Mouse (Mus musculus) 3T3-L1 (cell line): ENCODE results near the gene Ifnb1.
"Not testable (repeated sequence)": the region's sequence is repeated elsewhere in the genome, so short reads cannot be mapped to it uniquely, and the experiment has no call there.

Experiments
- DNase-seq: peaks from one replicate; pipeline ENCODE4 v3.0.0-alpha.2; 2015; ENCODE audit warnings: low read depth, low spot score

The Ifnb1 gene

DNA sequence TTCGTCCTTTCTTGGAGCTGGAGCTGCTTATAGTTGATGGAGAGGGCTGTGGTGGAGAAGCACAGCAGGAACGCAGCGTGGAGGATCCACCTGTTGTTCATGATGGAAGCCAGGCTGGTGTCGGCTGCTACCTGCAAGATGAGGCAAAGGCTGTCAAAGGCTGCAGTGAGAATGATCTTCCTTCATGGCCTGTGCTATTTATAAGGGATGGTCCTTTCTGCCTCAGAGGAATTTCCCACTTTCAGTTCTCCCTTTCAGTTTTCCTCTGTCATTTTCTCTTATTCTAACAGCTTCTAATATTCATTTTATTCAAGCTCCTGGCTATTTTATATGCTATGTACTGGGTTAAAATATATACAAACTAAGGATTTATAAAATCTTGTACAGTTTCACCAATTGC is at the start of gene Ifnb1:
Ifnb1 (minus strand) TSS at position 101 of the 400 bp plus-strand sequence.
- DNase-seq: no peak

DNA sequence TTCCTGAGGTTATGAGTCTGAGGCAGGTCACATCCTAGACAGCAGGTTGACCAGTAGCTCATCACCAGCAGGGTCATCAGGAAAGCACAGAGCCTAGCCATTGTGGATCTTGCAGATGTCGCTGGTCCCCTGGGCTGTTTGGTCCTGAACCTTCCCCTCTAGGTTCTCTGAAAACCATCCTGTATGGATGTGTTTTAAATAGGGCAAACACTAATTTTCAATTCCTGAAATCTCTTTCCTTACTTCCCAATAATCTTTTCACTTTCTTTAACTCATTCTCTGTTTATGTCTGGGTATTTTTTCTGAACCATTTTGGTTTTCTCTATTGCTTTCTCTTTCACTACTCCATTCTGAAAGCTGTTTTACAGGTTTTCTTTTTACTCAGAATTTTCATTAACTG is 49.1 kb upstream of the Ifnb1 start, which contains the start of gene Ifna14:
Ifna14 (minus strand) TSS at position 101 of the 400 bp plus-strand sequence.
- no peak for DNase-seq

DNA sequence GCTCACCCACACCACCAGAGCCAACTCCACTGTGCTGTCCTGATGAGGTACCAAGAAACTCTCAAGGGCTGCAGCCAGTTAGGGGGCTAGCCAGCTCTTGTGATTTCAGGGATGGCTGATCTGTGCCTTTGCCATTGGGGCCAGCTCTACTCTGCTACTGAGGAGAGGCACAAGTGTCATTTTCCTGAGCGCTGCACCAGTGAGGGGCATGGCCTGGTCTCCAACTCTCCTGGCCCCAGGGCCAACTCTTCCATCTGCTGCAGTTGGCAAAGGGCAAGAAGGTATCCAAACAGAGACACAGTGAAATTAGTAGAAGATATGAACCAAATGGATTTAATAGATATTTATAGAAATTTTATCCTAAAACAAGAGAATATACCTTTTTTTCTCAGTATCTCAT is 39.2 kb upstream of the Ifnb1 start:
- no peak for DNase-seq

DNA sequence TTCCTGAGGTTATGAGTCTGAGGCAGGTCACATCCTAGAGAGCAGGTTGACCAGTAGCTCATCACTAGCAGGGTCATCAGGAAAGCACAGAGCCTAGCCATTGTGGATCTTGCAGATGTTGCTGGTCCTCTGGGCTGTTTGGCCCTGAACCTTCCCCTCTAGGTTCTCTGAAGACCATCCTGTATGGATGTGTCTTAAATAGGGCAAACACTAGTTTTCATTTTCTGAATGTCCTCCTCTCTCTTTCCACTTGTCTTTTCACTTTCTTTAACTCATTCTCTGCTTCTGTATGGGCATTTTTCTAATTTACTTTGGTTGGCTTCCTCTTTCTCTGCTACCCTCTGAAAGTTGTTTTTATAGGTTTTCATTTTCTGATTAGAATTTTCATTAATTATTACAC is 35.6 kb upstream of the Ifnb1 start, which contains the start of gene Ifna15:
Ifna15 (minus strand) TSS at position 101 of the 400 bp plus-strand sequence.
- not testable (repeated sequence) for DNase-seq

DNA sequence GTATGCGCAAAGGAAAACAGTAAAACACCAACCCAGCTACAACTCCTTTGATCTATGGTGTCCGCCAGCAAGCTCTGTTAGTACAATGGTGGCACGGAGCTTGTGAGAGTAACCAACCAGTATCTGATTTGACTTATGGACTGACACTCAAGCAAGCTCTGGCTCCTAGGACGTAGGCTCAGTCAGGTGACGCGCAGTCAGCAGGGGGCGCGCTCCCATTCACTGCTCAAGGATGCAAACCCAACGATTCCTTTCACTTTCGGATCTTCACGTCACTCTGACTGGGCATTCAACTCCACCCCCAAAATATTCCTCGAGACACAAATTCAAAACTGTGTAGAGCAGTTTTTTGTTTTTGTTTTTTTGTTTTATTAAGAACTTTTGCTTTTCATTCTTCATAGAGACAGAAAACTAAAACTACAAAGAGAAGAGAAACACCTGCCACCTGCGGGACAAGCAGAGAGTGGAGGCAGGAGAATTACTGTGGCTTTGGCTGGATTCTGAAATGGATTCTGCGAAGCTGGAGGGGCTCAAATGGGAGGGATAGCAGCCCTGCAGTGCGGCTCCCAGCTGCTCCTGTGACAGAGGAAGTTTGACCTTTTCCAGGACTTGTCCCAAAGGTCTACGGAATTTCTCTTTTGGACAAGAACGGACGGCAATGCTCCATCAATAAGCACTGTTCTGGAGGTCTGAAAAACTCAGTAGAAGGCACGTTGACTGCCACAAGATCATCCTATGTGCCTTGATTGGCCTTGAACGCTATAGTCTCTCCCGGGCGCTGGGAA is 27.8 kb upstream of the Ifnb1 start:
- DNase-seq: peak; percentile 91

DNA sequence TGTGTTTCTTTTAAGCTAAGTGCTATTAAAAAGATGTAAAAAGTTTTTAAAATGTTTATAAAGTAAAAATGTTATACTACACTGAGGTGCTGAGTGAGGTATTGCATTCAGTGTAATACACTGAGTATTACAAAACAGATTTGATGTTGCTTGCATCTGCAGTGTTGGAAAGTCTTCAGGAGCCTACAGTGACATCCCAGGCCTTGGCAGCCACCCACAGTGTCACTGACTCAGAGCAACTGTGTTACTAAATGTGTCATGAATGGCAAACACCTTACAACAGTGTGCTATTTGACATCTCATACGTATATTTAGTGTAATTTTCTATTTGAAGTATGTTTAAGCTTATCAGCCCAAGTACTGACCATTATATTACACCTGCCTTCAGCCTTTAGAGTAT is 25.4 kb upstream of the Ifnb1 start:
- DNase-seq: no peak

DNA sequence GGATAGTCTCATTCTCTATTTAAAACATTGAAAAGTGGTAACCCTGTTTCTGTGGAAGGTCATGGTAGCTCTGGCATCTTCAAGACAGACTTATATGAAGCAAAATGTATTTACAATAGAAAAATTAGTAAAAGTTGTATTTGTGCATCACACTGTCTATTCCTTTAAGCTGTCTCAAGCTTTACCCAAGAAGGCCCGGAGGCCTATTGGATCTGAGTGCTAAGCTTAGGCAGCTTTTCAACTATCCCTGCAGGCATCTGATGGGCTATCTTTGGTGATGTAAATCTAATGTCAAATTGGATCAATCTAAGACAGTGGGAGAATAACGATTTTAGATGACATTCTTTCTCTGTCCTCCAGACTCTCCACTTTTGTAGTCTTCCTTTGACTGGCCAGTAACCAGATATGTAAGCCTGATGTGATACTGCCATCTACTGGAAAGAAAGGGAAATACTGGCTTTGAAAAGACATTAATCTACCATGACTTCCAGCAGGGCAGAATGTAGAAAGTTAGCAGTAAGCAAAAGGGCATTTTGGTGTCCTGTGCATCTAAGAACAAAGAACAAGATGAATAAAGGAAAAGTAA is 21.2 kb upstream of the Ifnb1 start:
- DNase-seq: peak; percentile 89

DNA sequence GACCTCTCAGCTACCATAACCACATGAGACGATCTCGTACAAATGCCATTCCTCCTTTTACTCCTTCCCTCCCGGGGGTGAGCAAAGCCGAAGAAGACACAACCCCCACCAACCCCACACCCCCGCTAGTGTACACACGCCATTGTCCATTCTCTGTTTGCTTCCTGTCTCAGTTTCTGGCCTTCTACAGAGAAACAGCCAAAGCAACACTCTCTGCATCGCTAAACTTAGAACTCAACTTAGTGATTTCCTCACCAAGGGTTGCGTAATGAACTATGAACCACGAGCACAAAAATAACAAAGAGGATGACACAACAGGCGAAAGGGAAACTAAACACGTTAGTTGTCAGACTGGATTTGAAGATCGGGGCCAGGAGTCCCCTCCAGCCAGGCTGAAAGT is 14.8 kb upstream of the Ifnb1 start:
- peak; percentile 84 for DNase-seq

DNA sequence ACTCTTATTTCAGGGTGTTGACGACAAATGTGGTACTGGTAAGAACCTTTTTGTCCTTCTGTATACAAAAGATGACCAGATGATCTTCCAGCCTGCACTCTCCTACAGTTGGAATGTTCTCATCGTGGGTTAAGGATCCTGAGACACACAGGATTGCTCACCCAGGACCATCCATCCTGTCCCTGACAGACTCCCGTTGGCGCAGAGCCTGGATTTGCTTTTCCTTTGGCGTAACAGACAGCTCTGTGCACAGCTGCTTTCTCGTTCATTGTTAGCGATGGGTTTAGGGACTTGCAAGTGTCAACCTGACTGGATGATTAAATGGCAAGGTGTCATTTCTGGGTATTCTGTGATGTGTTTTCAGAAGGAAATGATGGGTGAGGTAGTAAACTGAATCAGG is 14.1 kb upstream of the Ifnb1 start:
- DNase-seq: peak; percentile 74

DNA sequence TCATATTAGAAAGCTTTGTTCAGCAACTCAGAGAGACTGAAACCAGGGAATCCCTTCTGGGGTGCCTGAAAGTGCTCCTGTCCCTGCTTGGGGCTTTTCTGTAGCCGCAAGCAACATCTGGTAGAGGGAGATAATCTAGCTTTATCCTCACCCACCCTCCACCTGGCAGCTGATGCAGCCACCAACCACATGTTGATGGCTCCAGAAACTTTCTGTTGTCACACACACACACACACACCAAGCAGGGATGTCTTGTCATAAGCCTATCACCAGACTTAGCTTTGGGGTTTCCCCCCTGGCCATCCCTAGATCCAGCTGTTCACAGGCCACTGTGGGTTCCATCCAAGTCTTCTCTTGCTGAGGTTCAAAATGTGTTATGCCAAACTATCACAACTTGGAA is 13.2 kb upstream of the Ifnb1 start:
- no peak for DNase-seq

DNA sequence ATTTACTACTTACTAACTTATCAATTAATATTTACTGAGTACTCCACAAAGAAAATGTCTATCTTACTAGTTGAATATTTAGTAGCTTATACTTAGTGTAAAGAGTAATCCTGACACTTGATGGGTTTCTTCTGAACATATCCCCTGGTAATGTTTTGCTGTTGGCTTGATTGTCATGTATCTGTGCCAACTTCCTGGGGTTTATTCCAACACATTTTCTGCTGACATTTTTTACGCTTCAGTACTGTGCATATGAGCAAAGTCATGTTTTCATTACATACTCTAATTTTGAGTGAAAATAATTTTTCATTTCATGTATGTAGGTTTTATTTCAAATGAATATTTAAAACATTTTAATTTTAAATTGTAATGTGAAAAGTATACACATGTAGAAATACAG is 12.3 kb upstream of the Ifnb1 start:
- DNase-seq: no peak

DNA sequence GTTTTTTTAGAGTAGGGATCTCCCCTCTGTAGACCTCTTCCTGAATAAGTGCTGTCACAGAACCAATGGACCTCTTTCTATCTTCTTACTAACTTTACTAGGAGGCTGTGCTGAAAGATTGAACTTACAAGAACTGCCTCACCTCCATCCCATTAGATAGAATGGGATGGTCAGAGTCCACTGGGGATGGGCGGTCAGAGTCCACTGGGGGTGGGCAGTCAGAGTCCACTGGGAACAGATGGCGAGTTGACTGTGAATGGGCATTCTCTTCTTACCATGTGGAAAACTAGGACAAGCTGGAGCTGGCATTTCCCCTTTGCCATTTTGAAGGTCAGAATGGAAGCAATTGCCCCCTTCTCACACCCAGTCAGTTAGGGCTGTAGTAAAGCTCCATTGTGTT is 10.9 kb upstream of the Ifnb1 start:
- DNase-seq: no peak

DNA sequence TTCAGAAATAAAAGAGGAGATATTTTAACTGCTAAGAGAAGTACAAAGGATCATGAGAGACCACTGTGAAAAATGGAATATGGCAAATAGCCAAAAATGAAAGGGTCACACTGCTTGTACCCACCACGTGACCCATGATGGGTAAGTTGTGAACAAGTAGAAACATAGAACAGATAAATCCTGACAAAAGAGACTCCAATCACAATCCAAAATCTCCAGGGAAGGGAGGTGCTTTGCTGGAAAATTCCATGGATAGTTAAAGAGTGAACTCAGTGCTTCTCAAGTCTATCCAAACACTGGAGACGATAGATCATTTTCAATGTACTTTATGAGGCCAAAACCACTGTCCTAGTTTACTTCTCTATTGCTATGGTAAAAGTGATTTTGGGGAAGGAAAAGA is 8.3 kb upstream of the Ifnb1 start:
- DNase-seq: peak; percentile 87

DNA sequence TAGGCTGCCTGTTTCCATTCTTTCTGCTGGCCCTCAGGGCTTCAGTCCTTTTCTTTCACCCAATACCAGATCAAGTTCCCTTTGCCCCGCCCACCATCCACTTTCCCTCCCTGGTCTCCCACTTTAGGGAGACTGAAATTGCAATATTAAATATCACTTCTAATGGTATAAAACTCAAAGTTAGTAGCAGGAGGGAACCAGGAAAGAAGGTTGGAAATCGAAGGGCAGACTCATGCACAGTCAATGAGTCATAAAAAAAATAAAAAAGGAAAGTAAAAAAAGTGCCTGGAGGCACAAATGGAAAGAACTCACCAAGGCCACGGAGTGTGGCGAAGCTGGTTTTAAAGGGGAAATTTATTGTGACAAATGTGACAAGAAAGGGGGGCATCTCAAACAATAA is 7.7 kb upstream of the Ifnb1 start:
- DNase-seq: peak; percentile 79

DNA sequence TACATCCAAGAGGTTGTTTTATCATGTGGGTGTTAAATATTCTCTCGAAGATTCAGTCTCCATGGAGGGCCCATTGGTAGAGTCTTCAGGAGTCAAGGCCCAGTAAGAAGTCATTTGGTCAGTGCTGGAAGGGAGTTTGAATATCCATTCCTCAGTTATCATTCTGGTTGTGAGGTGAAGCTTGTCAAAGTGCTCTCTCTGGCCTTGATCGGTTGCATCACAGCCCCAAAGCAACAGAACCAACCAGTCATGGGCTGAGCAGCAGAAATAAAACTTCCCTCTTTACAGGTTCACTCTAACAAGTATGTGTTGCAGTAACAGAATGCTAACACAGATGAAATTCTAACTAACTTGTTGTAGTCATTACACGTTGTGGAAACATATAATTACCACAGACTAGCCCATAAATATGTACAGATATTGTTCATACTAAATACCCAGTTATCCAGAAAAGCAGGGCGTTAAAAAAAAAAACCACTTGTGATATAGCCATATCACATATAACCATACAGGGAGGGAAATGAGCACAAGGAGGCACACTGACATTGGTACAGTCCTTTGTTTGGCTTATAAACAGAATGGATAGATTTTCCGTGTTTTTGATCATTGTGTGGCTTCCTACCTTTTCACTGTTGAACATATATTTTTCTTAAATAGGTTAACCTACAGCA is 3.9 kb upstream of the Ifnb1 start:
- no peak for DNase-seq

DNA sequence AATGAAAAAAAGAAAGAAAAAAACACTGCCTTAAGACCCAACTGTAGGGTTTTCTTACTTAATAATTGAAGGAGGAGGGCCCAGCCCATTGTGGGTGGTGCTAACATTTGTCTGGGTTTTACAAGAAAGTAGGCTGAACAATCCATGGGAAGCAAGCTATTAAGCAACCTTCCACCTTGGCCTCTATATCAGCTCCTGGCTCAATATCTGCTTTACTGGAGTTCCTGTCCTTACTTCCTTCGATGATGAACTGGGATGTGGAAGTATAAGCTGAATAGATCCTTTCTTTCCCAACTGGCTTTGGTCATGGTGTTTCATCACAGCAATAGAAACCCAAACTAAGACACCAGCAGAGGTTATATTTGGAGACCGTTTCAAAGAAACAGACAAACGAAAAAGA is 2.8 kb upstream of the Ifnb1 start:
- no peak for DNase-seq

DNA sequence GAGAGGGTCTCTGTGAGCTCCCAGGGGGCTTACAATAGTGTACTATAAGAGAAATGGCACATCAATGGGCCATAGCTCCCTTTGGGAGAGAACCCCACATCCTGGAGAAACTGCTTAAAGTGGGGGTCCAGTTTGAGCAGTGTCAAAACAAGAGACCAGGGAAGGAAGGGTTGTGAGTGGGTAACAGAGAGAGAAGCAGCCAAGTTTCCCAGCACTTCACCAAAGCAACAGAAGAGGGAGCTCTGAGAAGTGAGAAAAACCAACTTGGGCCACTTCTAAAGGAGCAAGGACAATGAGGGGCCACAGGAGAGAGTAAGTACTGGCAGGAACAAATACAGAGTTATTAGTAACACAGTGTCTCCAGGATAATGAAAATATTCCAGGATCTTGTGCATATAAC is 667 bp upstream of the Ifnb1 start:
- peak; percentile 65 for DNase-seq

DNA sequence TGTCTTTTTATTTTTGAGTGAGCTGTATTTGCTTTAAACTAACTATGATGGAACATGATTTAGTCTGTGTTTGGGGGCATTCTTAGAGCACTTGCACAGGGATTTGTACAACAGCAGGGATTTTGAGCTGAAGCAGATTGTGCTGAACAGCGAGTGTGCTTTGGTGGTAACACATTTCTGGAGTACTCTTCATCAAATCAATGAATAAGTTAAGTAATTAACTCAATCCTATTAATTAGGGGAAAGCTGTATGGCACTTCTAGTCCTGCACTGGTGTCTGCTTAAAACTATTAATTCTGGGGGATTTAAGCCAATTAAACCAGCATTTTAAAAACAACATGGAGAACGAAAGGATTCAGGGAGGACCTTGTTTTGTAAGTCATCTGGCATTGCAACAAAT is 4.6 kb downstream of the Ifnb1 start:
- DNase-seq: no peak

DNA sequence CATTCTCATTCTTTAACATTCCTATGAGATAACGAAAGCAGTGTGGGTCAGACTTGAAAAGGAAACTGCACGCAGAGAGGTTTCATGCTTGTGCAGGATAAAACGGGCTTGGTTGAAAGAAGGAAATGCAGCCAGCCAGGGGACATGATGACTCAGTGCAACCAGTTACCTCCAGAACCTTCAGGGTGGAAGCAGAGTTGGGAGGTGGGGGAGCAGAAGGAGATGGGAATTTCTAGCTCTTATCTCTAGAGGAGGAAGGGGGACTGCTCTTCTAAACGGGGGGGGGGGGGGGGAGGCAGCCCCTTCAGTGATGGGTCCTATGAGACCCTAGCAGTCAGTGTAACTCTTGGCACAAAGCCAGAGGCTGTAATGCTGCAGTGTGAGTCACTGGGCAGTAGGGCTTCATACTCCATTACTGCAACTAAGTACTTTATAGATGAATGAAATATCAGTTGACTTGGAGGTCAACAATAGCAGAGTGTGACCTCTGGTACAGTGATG is 6.8 kb downstream of the Ifnb1 start:
- DNase-seq: peak; percentile 92

DNA sequence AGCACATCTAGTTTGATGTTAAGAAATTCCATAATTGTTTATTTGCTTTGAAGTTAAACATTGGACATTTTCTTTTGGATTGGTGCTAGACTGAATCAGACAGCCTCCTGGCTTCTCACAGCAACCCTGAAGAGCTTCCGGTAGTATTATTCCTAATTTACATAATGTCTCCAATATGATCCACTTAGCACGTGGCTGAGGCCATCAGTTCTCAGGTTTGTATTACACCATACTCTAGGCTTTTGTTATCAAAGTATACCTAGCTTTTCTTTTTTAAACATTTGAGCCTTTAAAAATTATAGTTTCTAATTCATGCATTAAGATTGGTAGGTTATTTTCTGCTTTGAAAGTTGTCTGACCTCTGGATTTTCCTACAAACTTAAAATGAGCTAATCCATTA is 7.3 kb downstream of the Ifnb1 start:
- DNase-seq: no peak

DNA sequence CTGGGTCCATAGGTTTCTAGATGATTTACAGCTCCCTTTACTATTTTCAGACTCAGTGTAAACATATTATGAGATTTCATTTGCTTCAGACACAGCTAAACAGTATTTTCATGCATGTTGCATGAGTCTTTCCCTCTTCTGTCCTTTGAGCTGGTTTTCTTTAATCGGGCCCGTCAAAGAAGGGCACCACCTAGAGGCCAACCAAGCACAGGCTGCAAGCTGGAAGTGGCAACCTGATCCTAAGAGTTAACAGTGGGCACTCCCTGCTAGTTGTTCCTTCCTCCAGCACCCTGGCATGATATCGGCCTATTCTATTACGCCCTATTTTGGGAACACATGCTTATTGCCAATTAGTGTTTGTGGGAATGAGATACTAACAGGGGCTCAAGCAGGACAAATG is 8.2 kb downstream of the Ifnb1 start:
- peak; percentile 78 for DNase-seq

DNA sequence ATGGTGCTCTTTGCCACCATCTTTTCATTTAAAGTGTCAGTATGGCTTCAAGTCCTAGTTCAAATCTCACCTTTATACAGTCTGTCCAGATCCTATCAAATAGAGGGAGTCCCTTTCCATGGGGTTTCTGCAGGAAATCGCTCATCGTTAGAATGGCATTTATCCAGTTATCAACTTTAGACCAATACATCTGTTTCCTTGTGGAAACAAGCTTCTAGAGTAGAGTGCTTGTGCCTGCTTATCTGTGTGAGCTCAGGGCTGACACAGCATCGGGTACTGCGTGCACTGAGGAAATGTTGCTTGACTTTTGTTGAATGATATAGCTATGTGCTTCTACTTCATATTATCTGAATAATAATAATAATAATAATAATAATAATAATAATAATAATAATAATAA is 8.8 kb downstream of the Ifnb1 start:
- no peak for DNase-seq

DNA sequence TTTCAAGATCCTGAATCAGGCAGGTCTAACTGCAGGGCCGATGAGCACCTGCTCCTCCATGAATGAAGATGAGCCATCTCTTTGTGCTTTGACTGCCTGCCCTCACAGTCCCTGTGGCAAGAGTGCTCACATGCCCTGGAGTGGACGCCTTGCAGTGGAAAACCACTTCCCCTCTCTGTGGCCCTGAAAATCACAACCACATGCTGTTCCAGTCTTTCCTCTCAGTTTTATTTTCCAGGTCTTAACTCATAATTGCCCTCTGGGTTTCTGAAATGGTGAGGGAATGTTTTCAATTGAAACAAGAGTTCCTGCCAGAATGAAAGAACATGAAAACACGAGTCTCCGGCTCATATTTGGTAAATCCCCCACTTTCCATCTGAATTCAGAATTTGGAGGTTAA is 18.8 kb downstream of the Ifnb1 start:
- DNase-seq: peak; percentile 71
